Mouse (Mus musculus): ENCODE results near the gene Mcu.

DNA sequence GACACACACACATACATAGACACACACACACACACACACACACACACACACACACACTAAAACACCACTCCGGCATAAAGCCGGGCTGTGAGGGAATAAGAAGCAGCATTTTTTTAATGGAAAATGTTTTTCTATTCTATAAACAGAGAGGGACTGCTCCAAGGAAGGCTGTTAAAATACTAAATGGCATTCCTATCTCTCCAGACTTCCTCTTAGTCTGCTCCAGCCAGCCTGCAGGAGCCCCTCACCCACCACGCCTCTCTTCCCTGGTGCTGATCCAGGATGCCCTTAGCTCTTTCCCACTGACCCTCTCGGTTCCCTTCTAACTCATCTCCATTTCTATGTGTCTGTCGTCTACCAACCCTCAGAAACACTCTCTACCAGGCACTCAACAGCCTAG is 44.5 kb downstream of the Mcu start:
- TF ChIP-seq CTCF (IDR thresholded peaks at IDR 0.05; ENCODE audit: extremely low read depth, insufficient read depth, insufficient read length, insufficient replicate concordance) (no peak), POLR2A (IDR thresholded peaks at IDR 0.05; ENCODE audit: low read depth, low read length) (no peak)

All from spleen, adult 2 months (tissue).